Mouse (Mus musculus): ENCODE data around the gene Ninl. TPM values are rescaled to one million over a fixed set of nuclear protein-coding genes. Genes with fewer than 3 reads are reported as not detected.

Ninl gene
- polyA plus RNA-seq, 1 experiment from 2014 or later = 19.2 TPM

- H3K27ac ChIP-seq (ENCODE audit: low read depth, low read length) = no peak overlapping the region
- 80% methylated on average over 4 of the region's 4 CpGs for WGBS
- no peaks in the 10 kb centered on the region for H3K27me3 ChIP-seq (replicated peaks; ENCODE audit: control insufficient read depth, insufficient read depth, low read length)
- H3K4me3 ChIP-seq (ENCODE audit: low read depth, low read length) = no peak overlapping the region
- peaks cover 5% of the 10 kb centered on the region for H3K4me1 ChIP-seq (replicated peaks; ENCODE audit: control insufficient read depth, insufficient read depth, low read length)
- no peaks in the 10 kb centered on the region for H3K9me3 ChIP-seq (ENCODE audit: control insufficient read depth, low read length)
- DNase-seq (ENCODE audit: low spot score) = peak; percentile 23
- no peak for ATAC-seq (replicated peaks; ENCODE audit: low FRiP score)
- no peak overlapping the region for H3K4me2 ChIP-seq
- H3K9ac ChIP-seq (ENCODE audit: low read depth, low read length) = no peak overlapping the region
- H3K36me3 ChIP-seq (ENCODE audit: control insufficient read depth, insufficient read depth, low read length) = no peaks in the 10 kb centered on the region
Measured at GRCm38 (mm10) chr2:150991050-150991449, 48.1 kb downstream of the Ninl start.

- Histone ChIP-seq H3K36me3 (ENCODE audit: control insufficient read depth, insufficient read depth, low read length) (no peaks in the 10 kb centered on the region), H3K4me2 (no peak overlapping the region), H3K27ac (ENCODE audit: low read depth, low read length) (no peak overlapping the region), H3K9me3 (ENCODE audit: control insufficient read depth, low read length) (no peaks in the 10 kb centered on the region), H3K27me3 (replicated peaks; ENCODE audit: control insufficient read depth, insufficient read depth, low read length) (no peaks in the 10 kb centered on the region), H3K9ac (ENCODE audit: low read depth, low read length) (no peak overlapping the region), H3K4me1 (replicated peaks; ENCODE audit: control insufficient read depth, insufficient read depth, low read length) (peaks cover 4% of the 10 kb centered on the region), H3K4me3 (ENCODE audit: low read depth, low read length) (no peak overlapping the region)
- ATAC-seq (replicated peaks; ENCODE audit: low FRiP score) (no peak), DNase-seq (ENCODE audit: low spot score) (no peak)
- 86% methylated on average over 2 of the region's 2 CpGs for whole genome bisulfite sequencing
Measured at GRCm38 (mm10) chr2:150990506-150990905, 48.7 kb downstream of the Ninl start.

GRCm38 (mm10) chr2:150985359-150985758 is 53.8 kb downstream of the Ninl start:
- H3K36me3 ChIP-seq (ENCODE audit: control insufficient read depth, insufficient read depth, low read length) = no peaks in the 10 kb centered on the region
- no peak overlapping the region for H3K4me2 ChIP-seq
- ATAC-seq (replicated peaks; ENCODE audit: low FRiP score) (no peak), DNase-seq (ENCODE audit: low spot score) (no peak)
- H3K4me3 ChIP-seq (ENCODE audit: low read depth, low read length) = no peak overlapping the region
- no peaks in the 10 kb centered on the region for H3K27me3 ChIP-seq (replicated peaks; ENCODE audit: control insufficient read depth, insufficient read depth, low read length)
- H3K9ac ChIP-seq (ENCODE audit: low read depth, low read length) = no peak overlapping the region
- no peak overlapping the region for H3K27ac ChIP-seq (ENCODE audit: low read depth, low read length)
- H3K4me1 ChIP-seq (replicated peaks; ENCODE audit: control insufficient read depth, insufficient read depth, low read length) = peaks cover 15% of the 10 kb centered on the region
- WGBS = 94% methylated on average over 2 of the region's 2 CpGs
- H3K9me3 ChIP-seq (ENCODE audit: control insufficient read depth, low read length) = no peaks in the 10 kb centered on the region

DNA sequence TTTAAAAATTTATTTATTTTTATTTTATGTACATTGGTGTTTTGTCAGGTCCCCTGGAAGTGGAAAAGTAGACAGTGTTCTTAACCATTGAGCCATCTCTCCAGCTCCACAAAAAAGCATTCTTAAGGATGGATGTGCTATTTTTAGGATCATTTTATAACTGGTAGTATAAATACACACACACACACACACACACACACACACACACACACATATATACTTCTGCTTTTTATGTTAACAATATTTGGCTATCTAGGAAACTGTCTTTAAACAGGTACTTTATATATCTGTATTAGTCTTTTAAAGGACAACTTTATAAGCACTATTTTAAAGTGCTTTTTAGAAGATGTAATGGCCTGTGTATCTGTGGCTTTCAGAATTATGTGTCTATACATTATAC is 57.1 kb downstream of the Ninl start:
- Histone ChIP-seq H3K4me2 (no peak overlapping the region), H3K27me3 (replicated peaks; ENCODE audit: control insufficient read depth, insufficient read depth, low read length) (no peaks in the 10 kb centered on the region), H3K27ac (ENCODE audit: low read depth, low read length) (no peak overlapping the region), H3K4me3 (ENCODE audit: low read depth, low read length) (no peak overlapping the region), H3K9me3 (ENCODE audit: control insufficient read depth, low read length) (no peaks in the 10 kb centered on the region), H3K4me1 (replicated peaks; ENCODE audit: control insufficient read depth, insufficient read depth, low read length) (peaks cover 39% of the 10 kb centered on the region), H3K36me3 (ENCODE audit: control insufficient read depth, insufficient read depth, low read length) (no peaks in the 10 kb centered on the region), H3K9ac (ENCODE audit: low read depth, low read length) (no peak overlapping the region)
- DNase-seq (ENCODE audit: low spot score) (no peak), ATAC-seq (replicated peaks; ENCODE audit: low FRiP score) (no peak)

- Histone ChIP-seq H3K4me3 (ENCODE audit: low read depth, low read length) (no peak overlapping the region), H3K27ac (ENCODE audit: low read depth, low read length) (no peak overlapping the region), H3K4me2 (no peak overlapping the region), H3K36me3 (ENCODE audit: control insufficient read depth, insufficient read depth, low read length) (no peaks in the 10 kb centered on the region), H3K4me1 (replicated peaks; ENCODE audit: control insufficient read depth, insufficient read depth, low read length) (peaks cover 44% of the 10 kb centered on the region), H3K9ac (ENCODE audit: low read depth, low read length) (no peak overlapping the region), H3K27me3 (replicated peaks; ENCODE audit: control insufficient read depth, insufficient read depth, low read length) (no peaks in the 10 kb centered on the region), H3K9me3 (ENCODE audit: control insufficient read depth, low read length) (no peaks in the 10 kb centered on the region)
- ATAC-seq (replicated peaks; ENCODE audit: low FRiP score) = peak; percentile 66
- DNase-seq (ENCODE audit: low spot score) = peak; percentile 32
- 39% methylated on average over 7 of the region's 7 CpGs for WGBS
Measured at GRCm38 (mm10) chr2:150981524-150981923, 57.7 kb downstream of the Ninl start.

DNA sequence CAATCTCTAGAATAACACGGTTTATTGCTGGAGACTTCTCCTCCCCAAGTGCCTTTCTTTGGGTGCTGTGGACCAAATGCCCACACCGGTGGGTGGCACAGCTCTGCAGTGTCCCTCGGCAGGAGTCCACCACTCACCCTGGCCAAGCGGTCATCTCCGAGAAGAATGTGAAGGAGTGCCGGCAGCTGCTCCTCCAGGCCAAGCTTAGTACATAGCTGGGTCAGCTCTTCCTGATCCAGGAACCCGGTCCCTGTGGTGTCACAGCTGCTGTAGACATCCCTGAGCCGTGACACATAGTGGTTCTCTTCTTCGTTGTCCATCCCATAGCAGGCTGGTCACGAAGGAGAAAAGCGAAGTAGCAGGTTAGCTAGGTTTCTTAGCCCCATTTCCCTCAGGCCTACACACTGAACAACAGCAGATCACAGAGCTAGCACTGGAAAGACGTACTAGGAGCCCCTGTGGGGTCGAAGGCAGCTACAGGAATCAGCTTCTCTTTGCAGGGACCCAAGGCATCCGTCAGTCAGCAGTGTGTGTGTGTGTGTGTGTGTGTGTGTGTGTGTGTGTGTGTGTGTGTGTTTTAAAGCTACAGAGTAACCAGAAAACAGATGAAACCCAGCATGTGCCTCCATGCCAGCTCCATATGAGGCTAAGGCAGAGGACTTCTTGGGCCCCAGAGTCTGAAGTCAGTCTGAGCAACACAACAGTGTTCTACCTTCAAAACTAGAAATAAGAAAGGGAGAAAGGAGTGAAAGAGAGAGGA is 59.1 kb downstream of the Ninl start:
- peaks cover 4% of the 10 kb centered on the region; the same call in 1 of the 2 replicates for H3K36me3 ChIP-seq (ENCODE audit: control insufficient read depth, insufficient read depth, low read length)
- H3K9ac ChIP-seq (ENCODE audit: low read depth, low read length) = no peak overlapping the region
- WGBS = 84% methylated on average over 14 of the region's 14 CpGs
- ATAC-seq (replicated peaks; ENCODE audit: low FRiP score) (no peak), DNase-seq (ENCODE audit: low spot score) (peak; percentile 23)
- H3K4me1 ChIP-seq (replicated peaks; ENCODE audit: control insufficient read depth, insufficient read depth, low read length) = peaks cover 49% of the 10 kb centered on the region
- H3K4me3 ChIP-seq (ENCODE audit: low read depth, low read length) = no peak overlapping the region
- H3K4me2 ChIP-seq = no peak overlapping the region
- no peaks in the 10 kb centered on the region for H3K27me3 ChIP-seq (replicated peaks; ENCODE audit: control insufficient read depth, insufficient read depth, low read length)
- no peak overlapping the region for H3K27ac ChIP-seq (ENCODE audit: low read depth, low read length)
- no peaks in the 10 kb centered on the region for H3K9me3 ChIP-seq (ENCODE audit: control insufficient read depth, low read length)

DNA sequence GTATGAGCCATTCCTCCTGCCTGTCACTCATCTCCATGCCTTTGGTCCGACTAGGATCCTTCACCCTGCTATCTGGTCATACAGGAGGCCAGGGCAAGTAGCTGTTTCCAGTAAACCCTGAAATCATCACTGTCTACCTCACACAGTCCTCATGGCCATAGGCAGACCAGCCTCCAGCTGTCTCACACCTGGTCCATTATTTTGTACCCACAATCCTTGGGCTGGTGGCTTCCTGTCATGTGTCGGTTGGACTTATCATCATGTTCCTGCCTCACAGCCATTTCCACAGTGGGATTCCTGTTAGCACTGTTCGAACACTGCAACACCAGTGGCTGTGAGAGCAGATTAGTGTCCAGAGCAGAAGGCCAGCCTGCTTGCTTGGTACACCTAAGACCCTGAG is 60.4 kb downstream of the Ninl start:
- ATAC-seq (replicated peaks; ENCODE audit: low FRiP score) (no peak), DNase-seq (ENCODE audit: low spot score) (peak; percentile 30)
- H3K4me3 ChIP-seq (ENCODE audit: low read depth, low read length) = no peak overlapping the region
- H3K36me3 ChIP-seq (ENCODE audit: control insufficient read depth, insufficient read depth, low read length) = peaks cover 4% of the 10 kb centered on the region
- peaks cover 49% of the 10 kb centered on the region for H3K4me1 ChIP-seq (replicated peaks; ENCODE audit: control insufficient read depth, insufficient read depth, low read length)
- H3K27ac ChIP-seq (ENCODE audit: low read depth, low read length) = no peak overlapping the region
- H3K27me3 ChIP-seq (replicated peaks; ENCODE audit: control insufficient read depth, insufficient read depth, low read length) = no peaks in the 10 kb centered on the region
- WGBS = 66% methylated on average over 3 of the region's 3 CpGs
- H3K9ac ChIP-seq (ENCODE audit: low read depth, low read length) = no peak overlapping the region
- H3K9me3 ChIP-seq (ENCODE audit: control insufficient read depth, low read length) = no peaks in the 10 kb centered on the region
- H3K4me2 ChIP-seq = no peak overlapping the region

- H3K9ac ChIP-seq (ENCODE audit: low read depth, low read length) = no peak overlapping the region
- peaks cover 47% of the 10 kb centered on the region for H3K4me1 ChIP-seq (replicated peaks; ENCODE audit: control insufficient read depth, insufficient read depth, low read length)
- whole genome bisulfite sequencing = 87% methylated on average over 6 of the region's 6 CpGs
- ATAC-seq (replicated peaks; ENCODE audit: low FRiP score) (no peak), DNase-seq (ENCODE audit: low spot score) (no peak)
- H3K4me3 ChIP-seq (ENCODE audit: low read depth, low read length) = no peak overlapping the region
- peaks cover 8% of the 10 kb centered on the region for H3K36me3 ChIP-seq (ENCODE audit: control insufficient read depth, insufficient read depth, low read length)
- peak overlapping the region; percentile 52; the same call in 1 of the 2 replicates for H3K4me2 ChIP-seq
- no peaks in the 10 kb centered on the region for H3K27me3 ChIP-seq (replicated peaks; ENCODE audit: control insufficient read depth, insufficient read depth, low read length)
- H3K9me3 ChIP-seq (ENCODE audit: control insufficient read depth, low read length) = no peaks in the 10 kb centered on the region
- H3K27ac ChIP-seq (ENCODE audit: low read depth, low read length) = peak overlapping the region; percentile 51; the same call in 1 of the 2 replicates
Measured at GRCm38 (mm10) chr2:150977676-150978075, 61.5 kb downstream of the Ninl start.

GRCm38 (mm10) chr2:150976871-150977270 is 62.3 kb downstream of the Ninl start:
- H3K9ac ChIP-seq (ENCODE audit: low read depth, low read length) = no peak overlapping the region
- ATAC-seq (replicated peaks; ENCODE audit: low FRiP score) = peak; percentile 92
- no peak for DNase-seq (ENCODE audit: low spot score)
- H3K36me3 ChIP-seq (ENCODE audit: control insufficient read depth, insufficient read depth, low read length) = peaks cover 8% of the 10 kb centered on the region
- H3K4me1 ChIP-seq (replicated peaks; ENCODE audit: control insufficient read depth, insufficient read depth, low read length) = peaks cover 43% of the 10 kb centered on the region
- H3K4me2 ChIP-seq = peak overlapping the region; percentile 52
- 41% methylated on average over 5 of the region's 5 CpGs for WGBS
- no peaks in the 10 kb centered on the region for H3K9me3 ChIP-seq (ENCODE audit: control insufficient read depth, low read length)
- no peak overlapping the region for H3K4me3 ChIP-seq (ENCODE audit: low read depth, low read length)
- no peaks in the 10 kb centered on the region for H3K27me3 ChIP-seq (replicated peaks; ENCODE audit: control insufficient read depth, insufficient read depth, low read length)
- peak overlapping the region; percentile 51 for H3K27ac ChIP-seq (ENCODE audit: low read depth, low read length)
